Mouse (Mus musculus) MEL-GATA-1-ER (cell line): Measurements from ENCODE around the gene Atg101.

Source experiments
- DNase-seq: peaks from one replicate; pipeline ENCODE4 v3.0.0-alpha.2; 2012; ENCODE audit warnings: low read depth; ENCODE audit errors: extremely low read depth

Atg101 gene

DNA sequence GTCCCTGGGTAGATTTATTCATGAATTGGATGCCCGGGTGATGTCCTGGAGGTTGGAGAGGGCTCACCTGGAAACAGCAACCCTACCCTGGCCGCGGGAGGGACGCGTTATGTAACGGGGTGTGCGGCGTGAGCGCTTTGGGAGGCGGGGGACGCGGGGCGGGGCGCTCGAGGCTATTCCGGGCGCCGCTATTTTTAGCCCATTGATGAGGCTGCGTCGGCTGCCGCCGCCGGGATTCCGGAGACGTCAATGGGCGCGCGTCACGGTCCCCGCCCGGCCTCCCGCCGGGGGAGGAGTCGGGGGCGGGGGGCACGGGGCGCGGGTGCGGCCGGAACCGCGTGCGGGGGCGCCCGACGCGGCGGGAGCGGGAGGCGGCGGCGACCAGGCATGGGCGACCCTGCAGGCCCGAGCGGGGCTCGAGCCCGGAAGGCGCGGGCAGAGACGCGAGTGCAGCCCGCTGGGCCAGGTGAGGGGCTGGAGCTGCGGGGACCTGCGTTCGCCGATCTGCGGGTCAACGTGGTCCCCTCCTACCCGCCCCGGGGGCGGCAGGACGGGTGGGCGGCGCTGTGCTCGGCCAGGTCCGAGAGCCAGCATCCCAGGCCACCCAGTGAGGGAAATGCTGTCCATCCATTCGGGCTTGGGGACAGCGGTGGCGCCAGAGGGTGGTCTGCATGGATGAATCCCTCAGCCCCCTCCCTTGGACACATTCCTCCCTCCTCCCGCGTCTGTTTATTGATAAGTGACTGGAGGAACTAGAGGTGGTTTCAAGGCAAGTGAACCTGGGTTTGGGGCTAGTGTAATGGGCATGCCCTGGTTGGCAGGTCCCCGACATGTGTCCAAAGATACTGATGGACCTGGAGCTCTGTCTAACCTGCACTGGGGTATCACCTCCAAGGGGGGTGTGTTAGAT, 29.9 kb upstream of the Atg101 start, which contains the start of gene Nr4a1:
TSS of gene Nr4a1 (plus strand) at position 384 of the 910 bp plus-strand sequence.
- DNase-seq: no peak

DNA sequence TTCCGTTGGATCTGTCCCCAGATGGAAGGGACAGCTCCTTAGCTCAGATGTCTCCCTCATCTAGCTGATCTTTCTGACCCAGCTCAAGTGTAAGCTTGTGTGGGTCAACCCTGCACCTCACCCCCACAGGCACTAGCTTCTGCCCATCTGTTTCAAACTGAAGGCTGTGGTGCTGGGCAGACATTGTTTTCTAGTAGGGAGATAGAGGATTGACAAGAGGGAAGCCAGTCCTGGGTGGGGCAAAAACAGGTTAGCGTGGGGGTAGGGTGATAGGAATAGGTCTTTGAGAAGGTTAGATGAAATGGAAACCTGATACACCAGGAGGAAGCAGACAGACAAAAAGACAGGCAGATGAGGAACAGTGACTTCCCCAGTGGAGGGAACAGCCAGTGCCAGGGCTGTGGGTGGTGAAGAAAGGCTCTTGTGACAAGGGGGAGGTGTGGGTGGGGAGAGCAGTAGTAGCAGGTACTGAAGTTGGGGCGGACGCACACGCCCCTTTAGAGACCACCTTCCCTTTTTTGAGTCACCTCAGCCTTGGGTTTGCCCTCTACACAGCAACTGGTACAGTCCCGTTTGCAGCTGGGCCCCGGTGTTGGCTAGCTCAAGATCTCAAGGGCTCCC, 28.1 kb upstream of the Atg101 start:
- no peak for DNase-seq

DNA sequence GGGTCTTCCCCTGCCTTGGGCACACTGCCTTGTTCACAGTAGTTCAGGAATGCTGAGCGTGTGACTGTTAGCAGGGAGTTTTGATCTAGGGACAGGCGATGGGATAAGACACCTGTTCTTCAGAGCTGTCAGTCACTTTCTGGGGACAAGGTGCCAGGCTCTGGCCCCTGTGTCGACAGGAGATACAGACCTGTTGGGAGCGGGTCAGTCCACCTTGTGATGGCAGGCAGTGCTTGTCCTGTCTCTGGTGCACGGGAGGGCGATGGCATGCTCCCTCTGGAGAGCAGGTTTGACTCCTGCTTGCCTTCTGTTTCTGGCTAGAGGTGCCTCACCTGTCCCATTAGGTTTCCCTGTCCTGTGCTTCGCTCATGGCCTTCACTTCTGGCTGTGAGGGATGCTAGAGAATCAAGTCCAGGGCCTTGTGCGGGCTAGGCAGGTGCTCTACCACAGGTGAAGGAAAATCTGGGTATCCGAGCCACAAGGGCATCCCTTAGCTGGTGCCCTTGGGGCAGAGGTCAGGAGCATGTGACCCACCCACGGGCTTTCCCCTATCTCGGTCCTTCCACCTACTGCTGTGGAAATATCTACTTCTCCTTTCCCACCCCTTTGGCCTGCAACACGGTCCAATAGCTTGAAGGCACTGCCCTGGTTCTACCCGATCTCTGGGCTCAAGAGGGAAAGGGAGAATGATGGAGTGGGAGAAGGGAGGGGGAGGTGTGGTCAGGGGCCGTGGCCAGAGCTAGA, 27.4 kb upstream of the Atg101 start:
- DNase-seq: no peak

DNA sequence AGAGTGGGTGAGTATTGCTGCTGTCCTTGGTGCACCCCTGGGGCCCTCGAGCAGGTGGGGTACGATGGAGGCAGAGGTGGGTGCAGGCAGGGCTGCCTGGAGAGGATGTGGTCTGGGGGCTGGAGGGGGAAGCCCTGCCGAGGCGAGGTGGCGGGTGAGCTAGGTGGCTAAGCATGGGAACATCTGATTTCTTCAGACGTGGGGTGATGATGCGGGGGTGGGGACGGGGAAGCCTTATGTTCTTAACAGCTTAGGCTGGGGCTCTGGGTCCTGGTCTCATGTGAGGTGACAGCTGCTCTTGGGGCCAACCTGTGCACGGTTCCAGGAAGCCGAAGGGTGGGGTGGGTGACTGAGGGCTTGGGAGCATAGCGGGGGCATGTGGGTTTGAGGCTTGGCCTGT, 25.7 kb upstream of the Atg101 start:
- no peak for DNase-seq

DNA sequence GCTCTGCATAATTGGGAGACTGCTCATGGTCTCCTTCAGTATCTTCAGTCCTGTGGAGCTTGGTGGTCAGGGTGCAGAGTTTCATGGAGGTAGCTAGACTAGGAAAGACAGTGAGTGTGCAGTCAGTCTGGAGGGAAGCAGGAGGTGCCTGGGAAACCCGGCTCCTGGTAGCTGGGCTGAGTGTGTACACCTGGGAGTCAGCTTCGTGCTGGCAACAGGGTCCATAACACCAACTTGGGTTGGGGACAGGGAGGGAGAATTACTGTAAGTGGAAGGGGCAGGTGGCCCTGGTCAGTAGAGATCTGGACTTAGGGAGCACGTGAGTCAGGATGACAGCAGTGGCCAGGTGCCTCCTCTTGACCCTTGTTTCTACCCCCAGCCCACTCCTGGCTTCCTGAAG, 24.1 kb upstream of the Atg101 start:
- no peak for DNase-seq

DNA sequence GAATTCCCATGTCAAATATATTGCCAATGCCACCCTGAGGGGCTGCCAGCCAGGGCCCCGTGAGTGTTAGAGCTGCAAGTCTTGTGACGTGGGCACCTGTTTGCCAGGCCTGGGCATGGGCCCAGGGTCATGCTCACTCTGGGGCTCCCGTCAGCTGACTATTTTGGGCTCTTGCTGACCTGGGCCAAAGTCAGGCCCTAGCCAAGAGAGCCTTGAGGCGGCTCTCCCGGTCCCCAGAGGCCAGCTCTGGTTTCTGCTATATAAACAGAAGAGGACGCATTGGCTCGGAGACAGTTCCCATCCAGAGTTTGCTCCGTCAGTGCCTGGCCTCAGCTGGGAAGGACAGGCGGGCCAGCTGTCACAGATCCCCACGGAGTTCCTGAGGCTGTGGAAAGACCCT, 23.7 kb upstream of the Atg101 start:
- DNase-seq: no peak

DNA sequence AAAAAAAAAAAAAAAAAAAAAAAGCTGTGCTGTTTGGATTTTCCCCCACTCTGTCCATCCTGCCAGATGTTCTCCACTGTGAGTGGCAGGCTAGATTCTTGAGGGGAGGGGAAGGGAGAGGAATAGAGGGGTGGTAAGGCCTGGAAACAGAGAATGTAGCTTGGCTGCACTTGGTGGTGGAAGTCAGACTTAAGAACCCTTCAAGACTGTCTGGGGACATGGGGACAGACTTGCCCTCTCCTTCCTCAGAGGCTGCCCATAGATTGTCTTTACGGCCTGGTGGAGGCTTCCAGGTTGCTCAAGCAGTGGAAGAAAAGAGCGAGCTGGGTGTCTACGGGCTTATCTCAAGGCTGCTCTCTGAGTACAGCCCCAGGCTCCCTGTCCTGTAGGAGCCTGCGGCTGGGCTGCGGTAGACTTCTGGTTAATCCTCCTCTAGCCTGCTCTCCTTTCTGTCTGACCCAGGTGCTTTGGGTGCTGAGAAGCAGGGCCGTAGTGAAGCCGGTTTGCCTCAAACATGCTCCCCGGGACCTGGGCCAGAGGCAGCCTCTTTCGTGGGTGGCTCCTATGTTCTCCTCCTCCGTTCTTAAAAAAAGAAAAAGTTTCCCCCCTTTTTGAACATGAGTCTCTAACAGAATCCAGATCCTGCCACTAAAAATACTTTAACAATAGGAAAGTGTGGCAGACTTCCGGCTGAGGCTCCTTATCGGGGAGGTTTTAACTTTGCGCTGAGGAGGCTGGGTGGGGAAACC, 23.0 kb upstream of the Atg101 start:
- DNase-seq: peak; percentile 70

DNA sequence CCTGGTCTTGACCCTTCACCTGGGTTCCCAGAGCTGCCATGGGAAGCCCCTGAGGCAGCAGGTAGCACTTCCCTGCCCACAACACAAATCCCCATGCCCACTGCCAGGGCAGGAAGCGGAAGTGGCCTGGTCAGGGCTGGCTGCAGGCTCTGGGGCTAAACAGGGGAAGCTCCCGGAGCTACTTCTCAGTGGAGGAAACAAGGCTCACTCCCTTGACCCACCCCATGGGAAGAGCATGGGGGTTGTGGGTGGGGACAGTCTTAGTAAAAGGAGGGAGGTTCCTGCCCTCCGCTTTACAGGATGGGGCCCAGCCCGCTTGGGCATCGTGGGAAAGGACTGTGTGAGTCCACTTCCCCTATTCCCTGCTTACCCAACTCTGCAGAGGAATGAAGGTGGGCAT, 21.6 kb upstream of the Atg101 start:
- DNase-seq: no peak

DNA sequence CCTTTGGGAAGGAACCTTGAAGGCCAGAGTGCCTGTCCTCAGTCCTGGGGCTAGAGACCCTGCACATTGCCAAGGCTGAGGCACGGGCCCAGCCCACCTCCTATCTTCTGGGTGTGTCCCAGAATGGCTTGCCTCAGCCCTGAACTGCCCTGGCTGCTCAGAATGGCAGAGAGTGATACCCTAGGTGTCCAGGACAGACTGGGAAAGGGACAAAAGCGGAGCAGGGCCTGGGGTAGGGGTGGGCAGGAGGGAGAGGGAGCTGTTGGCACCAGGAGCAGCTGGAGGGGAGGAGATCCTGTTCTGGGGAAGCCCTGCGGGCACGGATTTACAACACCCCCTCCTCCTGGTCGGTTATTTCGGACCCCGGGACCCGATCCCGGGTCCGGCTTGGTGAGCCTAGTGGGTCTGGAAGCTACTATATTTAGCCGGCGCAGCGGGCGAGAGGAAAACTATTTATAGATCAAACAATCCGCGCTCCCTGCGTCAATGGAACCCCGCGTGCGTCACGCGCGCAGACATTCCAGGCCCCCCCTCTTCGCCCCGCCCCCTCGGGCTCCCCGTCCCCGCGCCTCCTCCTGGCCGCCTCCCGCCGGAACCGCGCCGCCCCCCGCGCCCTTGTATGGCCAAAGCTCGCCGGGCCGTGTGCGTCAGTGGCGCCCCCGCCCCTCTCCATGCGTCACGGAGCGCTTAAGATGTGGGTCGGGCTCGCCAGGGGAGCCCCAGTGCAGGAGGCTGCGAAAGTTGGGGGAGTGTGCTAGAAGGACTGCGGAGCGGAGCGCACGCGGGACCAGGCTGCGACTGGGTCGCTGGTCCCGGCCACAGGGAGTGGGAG, 17.7 kb upstream of the Atg101 start:
- DNase-seq: no peak

DNA sequence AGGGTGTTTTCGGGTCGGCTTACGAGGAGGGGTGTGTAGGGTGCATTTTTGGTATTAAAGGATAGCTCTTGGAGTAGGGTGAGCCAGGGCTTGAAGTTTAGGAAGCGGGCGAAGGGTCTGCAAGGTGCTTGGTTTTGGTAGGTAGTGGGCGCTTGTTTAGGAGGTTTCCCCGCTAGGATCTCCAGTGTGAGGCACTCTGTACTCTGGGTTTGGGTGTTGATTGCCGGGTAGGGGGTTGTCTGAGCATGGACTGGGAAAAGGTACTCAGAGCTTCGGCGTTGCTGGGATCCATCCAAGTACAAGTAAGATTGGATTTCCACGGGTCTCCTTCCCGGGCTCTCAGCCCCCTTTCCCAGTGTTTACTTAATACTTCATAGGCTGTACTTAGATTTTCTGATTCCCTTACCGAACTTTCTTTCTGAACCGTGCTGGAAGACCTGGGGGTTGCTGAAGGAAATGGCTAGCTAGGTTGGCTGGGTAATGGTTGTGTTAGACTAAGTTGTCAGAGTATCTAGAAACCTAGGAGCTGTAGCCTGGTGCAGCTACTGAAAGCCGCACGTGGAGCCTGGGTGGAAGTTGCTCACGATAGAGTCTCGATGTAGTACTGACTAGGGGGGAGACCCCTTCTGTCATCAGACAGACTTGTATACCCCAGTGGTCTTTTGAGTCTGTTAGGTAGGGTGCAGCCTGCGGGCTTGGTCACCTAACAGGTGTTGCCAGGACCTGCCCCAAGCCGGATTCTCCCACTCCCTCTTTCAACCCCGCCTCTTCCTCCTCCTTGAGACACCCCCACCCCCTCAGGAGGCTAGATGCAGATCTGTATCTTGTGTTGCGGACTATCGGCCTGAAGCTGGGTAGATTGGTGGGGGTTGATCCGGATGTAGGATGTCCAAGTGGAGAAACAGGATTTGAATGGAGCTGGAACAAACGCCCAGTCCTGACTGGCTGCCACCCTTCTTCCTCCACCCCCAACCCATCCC, 16.7 kb upstream of the Atg101 start:
- DNase-seq: no peak

DNA sequence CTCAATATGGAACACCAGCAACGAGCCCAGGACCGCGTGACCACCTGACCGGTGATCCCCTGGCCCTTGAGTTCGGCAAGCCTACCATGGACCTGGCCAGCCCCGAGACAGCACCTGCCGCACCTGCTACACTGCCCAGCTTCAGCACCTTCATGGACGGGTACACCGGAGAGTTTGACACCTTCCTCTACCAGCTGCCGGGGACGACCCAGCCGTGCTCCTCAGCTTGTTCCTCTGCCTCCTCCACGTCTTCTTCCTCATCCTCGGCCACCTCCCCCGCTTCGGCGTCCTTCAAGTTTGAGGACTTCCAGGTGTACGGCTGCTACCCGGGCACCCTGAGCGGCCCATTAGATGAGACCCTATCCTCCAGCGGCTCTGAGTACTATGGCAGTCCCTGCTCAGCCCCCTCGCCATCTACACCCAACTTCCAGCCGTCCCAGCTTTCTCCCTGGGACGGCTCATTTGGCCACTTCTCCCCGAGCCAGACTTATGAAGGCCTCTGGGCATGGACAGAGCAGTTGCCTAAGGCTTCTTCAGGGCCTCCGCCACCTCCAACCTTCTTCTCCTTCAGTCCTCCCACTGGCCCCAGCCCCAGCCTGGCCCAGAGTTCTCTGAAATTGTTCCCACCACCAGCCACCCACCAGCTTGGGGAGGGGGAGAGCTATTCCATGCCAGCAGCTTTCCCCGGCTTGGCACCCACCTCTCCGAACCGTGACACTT, 13.8 kb upstream of the Atg101 start:
- no peak for DNase-seq

DNA sequence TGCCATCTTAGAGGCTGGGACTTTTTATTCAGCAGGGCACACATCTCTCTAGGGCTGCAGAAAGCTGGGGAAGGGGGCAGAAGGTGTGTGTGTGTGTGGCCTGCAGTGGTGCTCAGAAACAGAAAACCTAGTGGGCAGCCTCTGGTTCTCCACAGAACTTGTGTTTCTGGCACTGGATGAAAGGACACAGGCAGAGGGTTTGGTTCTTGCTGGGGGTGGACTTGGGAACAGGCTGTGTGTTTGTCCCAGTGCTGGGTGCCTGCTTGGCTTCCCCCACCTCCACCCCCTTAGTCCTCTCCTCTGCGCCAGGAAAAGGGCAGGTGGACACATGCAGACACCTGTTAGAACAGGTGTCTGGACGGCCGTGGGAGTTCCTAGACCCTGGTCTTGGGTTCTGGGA, 13.0 kb upstream of the Atg101 start:
- DNase-seq: no peak

DNA sequence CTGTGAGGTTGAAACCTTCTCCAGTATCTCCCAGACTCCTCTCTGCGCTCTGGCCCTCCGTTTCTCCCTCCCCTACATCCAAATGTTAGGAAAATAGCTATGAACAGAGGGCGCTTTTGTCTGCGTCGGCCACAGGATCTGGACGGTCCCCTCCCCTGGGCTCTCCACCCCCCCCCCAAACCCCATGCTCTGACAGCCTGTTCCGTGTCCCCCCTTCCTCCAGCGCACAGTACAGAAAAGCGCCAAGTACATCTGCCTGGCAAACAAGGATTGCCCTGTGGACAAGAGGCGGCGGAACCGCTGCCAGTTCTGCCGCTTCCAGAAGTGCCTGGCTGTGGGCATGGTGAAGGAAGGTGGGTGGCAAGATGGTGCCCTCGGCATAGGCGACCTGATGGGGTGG, 12.6 kb upstream of the Atg101 start:
- no peak for DNase-seq

DNA sequence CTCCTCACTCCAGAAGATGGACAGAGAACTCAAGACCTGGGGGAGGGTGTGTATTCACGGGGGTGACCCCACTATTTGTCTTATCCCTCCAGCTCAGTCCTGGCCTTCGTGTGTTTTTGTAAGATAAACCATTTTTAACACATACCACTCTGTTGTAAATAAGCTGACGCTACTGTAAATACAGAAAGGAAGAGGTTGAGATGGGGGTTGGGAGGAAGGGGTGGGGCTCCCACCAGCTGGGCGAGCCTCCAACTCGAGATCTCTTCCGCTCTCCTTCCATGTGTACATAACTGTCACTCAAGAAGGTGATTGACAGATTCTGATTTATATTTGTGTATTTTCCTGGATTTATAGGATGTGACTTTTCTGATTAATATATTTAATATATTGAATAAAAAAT, 9.7 kb upstream of the Atg101 start:
- DNase-seq: no peak

DNA sequence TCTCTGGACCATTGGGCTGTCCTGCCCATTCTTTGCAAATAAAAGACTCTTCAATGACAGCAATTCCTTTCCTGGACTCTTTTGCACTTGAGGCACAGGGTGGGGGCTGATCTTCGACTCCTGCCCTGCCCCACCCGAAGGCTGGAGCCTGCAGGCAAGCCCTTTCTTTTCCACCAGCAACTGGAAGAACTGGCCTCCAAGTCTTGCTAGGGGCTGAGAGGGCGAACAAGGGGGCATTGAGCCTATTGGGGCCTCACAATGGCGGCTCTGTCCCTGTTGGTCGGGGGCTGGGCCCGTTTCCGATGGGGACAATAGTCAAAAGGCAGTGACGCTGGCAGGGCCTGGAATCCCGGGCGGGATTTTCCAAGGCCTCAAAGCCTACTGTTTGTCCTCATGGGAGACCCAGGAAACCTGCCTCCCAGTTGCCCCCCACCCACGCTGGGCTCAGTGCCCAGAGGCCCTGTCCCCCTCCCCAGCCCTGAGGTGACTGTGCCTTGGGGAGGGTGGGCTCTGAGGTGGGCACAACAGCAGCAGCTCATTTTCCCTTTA, 6.6 kb upstream of the Atg101 start:
- no peak for DNase-seq

DNA sequence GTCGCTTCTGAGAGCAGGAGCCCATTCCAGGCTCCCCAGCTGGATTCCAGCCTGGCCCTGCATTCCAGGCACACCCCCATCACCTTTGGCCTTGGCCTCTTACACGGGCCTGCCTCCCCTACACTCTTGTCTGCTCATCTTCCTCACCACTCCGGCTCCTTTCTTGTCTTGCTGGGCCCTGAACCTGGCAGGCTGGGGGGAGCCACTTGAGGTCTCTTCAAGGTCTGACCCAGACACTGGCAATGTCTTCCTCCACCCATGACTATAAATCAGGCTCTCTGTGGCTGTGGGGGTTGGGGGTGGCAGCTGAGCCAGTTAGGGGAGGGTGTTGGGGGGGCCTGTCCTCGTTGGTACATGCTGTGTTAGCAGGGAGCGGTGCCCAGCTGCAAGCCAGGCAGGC, 5.5 kb upstream of the Atg101 start:
- no peak for DNase-seq

DNA sequence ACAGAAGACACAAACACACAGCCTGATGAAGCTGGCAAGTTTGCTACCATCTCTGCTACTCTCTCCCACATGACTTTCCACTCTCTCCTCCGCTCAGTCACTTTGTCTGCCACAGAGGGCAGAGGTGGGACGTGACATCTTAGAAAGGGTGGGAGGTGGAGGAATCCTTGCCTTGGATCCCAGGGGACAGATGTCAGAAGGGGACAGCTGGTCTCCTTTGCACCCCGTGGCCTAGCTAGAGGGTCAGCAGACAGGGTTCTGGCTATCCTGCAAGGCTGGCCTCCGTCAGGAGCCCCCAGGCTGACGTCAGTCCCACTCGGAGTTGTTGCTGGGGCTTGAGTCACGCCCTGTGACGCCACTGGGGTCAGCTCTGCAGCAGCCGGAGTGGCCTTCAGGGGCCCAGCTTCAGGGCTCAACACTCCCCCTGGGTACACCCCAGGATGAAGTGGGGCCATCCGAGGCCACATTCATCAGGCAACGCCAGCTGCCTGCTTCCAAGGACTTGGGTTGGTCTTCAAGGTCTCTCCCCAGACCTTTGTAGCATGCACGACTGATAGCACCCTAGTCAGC, 4.6 kb upstream of the Atg101 start:
- no peak for DNase-seq

DNA sequence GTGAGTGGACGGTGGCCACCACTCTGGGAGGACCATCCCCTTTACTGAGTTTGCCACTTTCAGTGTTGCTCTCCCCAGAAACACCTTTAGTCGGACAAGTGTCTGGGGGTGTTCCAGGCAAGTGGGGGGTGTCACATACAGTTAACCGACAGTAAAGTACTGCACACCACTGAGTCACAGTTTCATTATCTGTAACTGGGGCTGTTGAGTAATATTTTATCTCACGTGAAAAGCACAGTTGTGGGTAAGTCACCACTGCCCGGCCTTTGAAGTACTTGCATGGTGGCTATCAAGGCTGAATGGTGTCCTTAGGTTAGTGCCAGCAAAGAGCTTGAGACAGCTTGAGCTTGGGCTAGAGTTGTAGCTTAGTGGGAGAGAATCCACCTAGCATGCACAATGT, 1.6 kb upstream of the Atg101 start:
- no peak for DNase-seq
